Mouse (Mus musculus) left cerebral cortex, postnatal 36 days (tissue): ENCODE results near the gene AC192777.2. TPM values are rescaled to one million over a fixed set of nuclear protein-coding genes. Genes with fewer than 3 reads are reported as not detected.
"Not testable (repeated sequence)": the region's sequence is repeated elsewhere in the genome, so short reads cannot be mapped to it uniquely, and the experiment has no call there.

Experiments
- DNase-seq, 2 experiments: peaks; one replicate each; pipeline ENCODE4 v3.0.0; 2021 to 2022; ENCODE audit warnings: low spot score in 2 of 2, mixed read lengths in 1 of 2
- intact Hi-C: fragments of 180-260 bp; cut with DNase I; formaldehyde crosslinking; loops from one replicate; pipeline ENCODE4 v1.15.1; 2025
- microRNA-seq: library from miRNA; unstranded; fragments of <30 nt; microRNA quantifications from one replicate; pipeline ENCODE4 v1.2.0, GENCODE M21; 2022
- total RNA-seq, 2 experiments: library from RNA; stranded (reverse); gene quantifications; 2 replicates each; pipeline ENCODE4 v1.2.3; 2021

The AC192777.2 gene
- total RNA-seq = not detected

- intact Hi-C loops, DNase-seq: not testable (repeated sequence)
Measured at GRCm38 (mm10) chr17:40095150-40095549, at the start of gene AC192777.2. AC192777.2 (plus strand) TSS chr17:40095450.

- DNase-seq, intact Hi-C loops: not testable (repeated sequence)
Measured at GRCm38 (mm10) chr17:40116172-40116571, 20.9 kb downstream of the AC192777.2 start.

GRCm38 (mm10) chr17:40116877-40117276 lies 21.6 kb downstream of the AC192777.2 start:
- DNase-seq, intact Hi-C loops: not testable (repeated sequence)

Small RNA genes lying within 50 kb of the gene (microRNA-seq; reads per million reads assigned to microRNA genes)
- not detected for gene Gm26376

Other genes starting within 250 kb of the AC192777.2 start
- gene Esp38, start 144.9 kb upstream of the AC192777.2 start, total RNA-seq = not detected
- gene Pgk2, start 113.2 kb downstream of the AC192777.2 start, total RNA-seq = not detected
- not detected for gene Crisp3, start 146.8 kb downstream of the AC192777.2 start, total RNA-seq
- gene Crisp1, start 223.8 kb downstream of the AC192777.2 start, total RNA-seq = not detected